Mouse (Mus musculus): ENCODE results near the gene Arhgap35.

GRCm38 (mm10) chr7:16456289-16456688, 158.5 kb downstream of the Arhgap35 start:
- TF ChIP-seq CTCF (IDR thresholded peaks at IDR 0.05; ENCODE audit: low read depth) (no peak), EP300 (IDR thresholded peaks at IDR 0.05; ENCODE audit: low read depth) (no peak)
